Mouse (Mus musculus): ENCODE data around the gene Map1lc3b. TPM values are rescaled to one million over a fixed set of nuclear protein-coding genes. Genes with fewer than 3 reads are reported as not detected.

The Map1lc3b gene
- polyA plus RNA-seq, 1 experiment from 2014 or later = 251 TPM

- peaks cover 27% of the 10 kb centered on the region for H3K4me1 ChIP-seq (ENCODE audit: control insufficient read depth, insufficient read depth, low read length)
- no peak overlapping the region for H3K9ac ChIP-seq (ENCODE audit: low read length)
- no peaks in the 10 kb centered on the region for H3K27me3 ChIP-seq (ENCODE audit: control insufficient read depth, insufficient read depth, low read length)
- H3K9me3 ChIP-seq (replicated peaks; ENCODE audit: control insufficient read depth, low read length) = no peaks in the 10 kb centered on the region
- no peak overlapping the region for H3K4me3 ChIP-seq (ENCODE audit: low read length)
- 64% methylated on average over 3 of the region's 3 CpGs for WGBS
- H3K36me3 ChIP-seq (ENCODE audit: control insufficient read depth, insufficient read depth) = no peaks in the 10 kb centered on the region
- H3K27ac ChIP-seq (ENCODE audit: low read length) = no peak overlapping the region
- H3K4me2 ChIP-seq (ENCODE audit: low read depth, low read length) = no peak overlapping the region
- ATAC-seq (replicated peaks; ENCODE audit: extremely low read depth, insufficient read depth, low FRiP score) = no peak
Measured at GRCm38 (mm10) chr8:121642804-121643203, 52.6 kb downstream of the Map1lc3b start.

- Histone ChIP-seq H3K27ac (ENCODE audit: low read length) (peak overlapping the region; percentile 30; the same call in 1 of the 2 replicates), H3K4me1 (ENCODE audit: control insufficient read depth, insufficient read depth, low read length) (peaks cover 29% of the 10 kb centered on the region), H3K27me3 (ENCODE audit: control insufficient read depth, insufficient read depth, low read length) (no peaks in the 10 kb centered on the region), H3K36me3 (ENCODE audit: control insufficient read depth, insufficient read depth) (no peaks in the 10 kb centered on the region), H3K4me2 (ENCODE audit: low read depth, low read length) (no peak overlapping the region), H3K9ac (ENCODE audit: low read length) (no peak overlapping the region), H3K4me3 (ENCODE audit: low read length) (no peak overlapping the region), H3K9me3 (replicated peaks; ENCODE audit: control insufficient read depth, low read length) (no peaks in the 10 kb centered on the region)
- ATAC-seq (replicated peaks; ENCODE audit: extremely low read depth, insufficient read depth, low FRiP score) = no peak
- WGBS = 55% methylated on average over 11 of the region's 11 CpGs
Measured at GRCm38 (mm10) chr8:121643384-121643783, 53.2 kb downstream of the Map1lc3b start.

- Histone ChIP-seq H3K4me3 (ENCODE audit: low read length) (no peak overlapping the region), H3K4me2 (ENCODE audit: low read depth, low read length) (no peak overlapping the region), H3K36me3 (ENCODE audit: control insufficient read depth, insufficient read depth) (no peaks in the 10 kb centered on the region; the same call in 1 of the 2 replicates), H3K27ac (ENCODE audit: low read length) (no peak overlapping the region), H3K9ac (ENCODE audit: low read length) (no peak overlapping the region), H3K9me3 (replicated peaks; ENCODE audit: control insufficient read depth, low read length) (no peaks in the 10 kb centered on the region), H3K4me1 (ENCODE audit: control insufficient read depth, insufficient read depth, low read length) (peaks cover 46% of the 10 kb centered on the region), H3K27me3 (ENCODE audit: control insufficient read depth, insufficient read depth, low read length) (no peaks in the 10 kb centered on the region)
- 82% methylated on average over 12 of the region's 12 CpGs for WGBS
- no peak for ATAC-seq (replicated peaks; ENCODE audit: extremely low read depth, insufficient read depth, low FRiP score)
Measured at GRCm38 (mm10) chr8:121647511-121648215, 57.5 kb downstream of the Map1lc3b start.

Other genes with a start within 250 kb of the Map1lc3b start
- not detected in 2 replicates for gene 1700018B08Rik, start 46.0 kb upstream of the Map1lc3b start, polyA plus RNA-seq (2015; fragmentation: Nextera tagmentation; extraction: Ambion mirVana)
- gene Fbxo31, start 11.6 kb upstream of the Map1lc3b start, polyA plus RNA-seq (2015; fragmentation: Nextera tagmentation; extraction: Ambion mirVana) = 10.8 and 11.8 TPM in 2 replicates
- gene Zcchc14, start 62.5 kb downstream of the Map1lc3b start, polyA plus RNA-seq (2015; fragmentation: Nextera tagmentation; extraction: Ambion mirVana) = 7.9 and 8.5 TPM in 2 replicates
- 0.21 and 0.25 TPM in 2 replicates for gene Jph3, start 139.3 kb downstream of the Map1lc3b start, polyA plus RNA-seq (2015; fragmentation: Nextera tagmentation; extraction: Ambion mirVana)
- 25.6 and 27.0 TPM in 2 replicates for gene Klhdc4, start 239.2 kb downstream of the Map1lc3b start, polyA plus RNA-seq (2015; fragmentation: Nextera tagmentation; extraction: Ambion mirVana)